Mouse (Mus musculus) midbrain, embryonic 11.5 days (tissue): ENCODE data around the gene Phykpl. TPM values are rescaled to one million over a fixed set of nuclear protein-coding genes. Genes with fewer than 3 reads are reported as not detected.

Source experiments
- ATAC-seq: fragments of 200-750 bp; cut with Nextera tagmentation; 2 replicates; pipeline ENCODE4 v1.8.0; 2017; ENCODE audit warnings: moderate TSS enrichment, moderate library complexity; ENCODE audit not compliant: low FRiP score
- DNase-seq: peaks from one replicate; pipeline ENCODE4 v3.0.0; 2015; ENCODE audit warnings: low spot score; ENCODE audit errors: missing footprints
- H3K27ac ChIP-seq: fragments of 300-500 bp; sonication (generic); 2 replicates; pipeline ENCODE4 v1.5.1; 2014; ENCODE audit warnings: low read depth, low read length
- H3K27me3 ChIP-seq: fragments of 300-500 bp; sonication (generic); 2 replicates; pipeline ENCODE4 v1.6.1; 2014; ENCODE audit warnings: mild to moderate bottlenecking, low read length, moderate library complexity, mixed read lengths; ENCODE audit not compliant: control insufficient read depth, insufficient read depth
- H3K36me3 ChIP-seq: fragments of 300-500 bp; sonication (generic); 2 replicates; pipeline ENCODE4 v1.6.1; 2014; ENCODE audit warnings: mild to moderate bottlenecking, low read length, moderate library complexity, mixed read lengths; ENCODE audit not compliant: control insufficient read depth, insufficient read depth
- H3K4me1 ChIP-seq: fragments of 300-500 bp; sonication (generic); 2 replicates; pipeline ENCODE4 v1.6.1; 2014; ENCODE audit warnings: low read length; ENCODE audit not compliant: control insufficient read depth, insufficient read depth
- H3K4me2 ChIP-seq: fragments of 300-500 bp; sonication (generic); 2 replicates; pipeline ENCODE4 v1.6.1; 2014; ENCODE audit warnings: mild to moderate bottlenecking, moderate library complexity
- H3K4me3 ChIP-seq: fragments of 300-500 bp; sonication (generic); 2 replicates; pipeline ENCODE4 v1.5.1; 2014; ENCODE audit warnings: low read depth, low read length
- H3K9ac ChIP-seq: fragments of 300-500 bp; sonication (generic); 2 replicates; pipeline ENCODE4 v1.6.1; 2014; ENCODE audit warnings: low read length
- H3K9me3 ChIP-seq: fragments of 300-500 bp; sonication (generic); 2 replicates; pipeline ENCODE4 v1.6.1; 2016; ENCODE audit warnings: low read length; ENCODE audit not compliant: control insufficient read depth
- WGBS: fragments of 180-500 bp; shearing (Covaris S2); extraction: QIAGEN DNeasy Blood & Tissue Kit; methylation state at CpG from one replicate; pipeline ENCODE4 v1.1.7; 2014; 5-methylcytosine and 5-hydroxymethylcytosine counted together
- polyA plus RNA-seq: library from polyadenylated mRNA; unstranded; fragments of >200 nt; fragmentation: Nextera tagmentation; extraction: Ambion mirVana; gene quantifications from 2 replicates; pipeline ENCODE4 v1.2.1, GENCODE M21; 2014

The Phykpl gene
- polyA plus RNA-seq, 1 experiment from 2014 or later: 9.6 TPM

DNA sequence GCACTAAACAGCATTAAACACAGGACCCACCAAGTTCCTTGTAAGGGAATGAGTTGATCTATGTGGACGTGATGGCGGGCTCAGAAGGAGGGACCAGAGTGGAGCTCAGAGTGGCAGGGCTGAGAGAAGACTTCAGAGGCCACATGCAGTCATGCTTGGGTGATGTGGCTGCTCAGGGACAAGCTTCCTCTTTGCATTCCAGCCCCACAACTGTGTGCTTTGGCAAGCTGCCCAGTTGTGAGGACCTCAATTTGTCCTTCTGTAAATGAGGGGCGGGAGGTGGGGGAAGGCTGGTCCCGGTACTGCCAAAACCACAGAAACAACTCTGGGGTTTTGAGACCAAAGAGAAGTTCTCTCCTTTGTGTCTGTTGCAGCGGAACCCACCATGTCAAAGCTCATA is 33.3 kb upstream of the Phykpl start:
- WGBS: 85% methylated on average over 5 of the region's 5 CpGs
- no peak overlapping the region for H3K4me3 ChIP-seq
- no peaks in the 10 kb centered on the region for H3K27me3 ChIP-seq
- ATAC-seq (no peak), DNase-seq (no peak)
- H3K9ac ChIP-seq: no peak overlapping the region
- H3K27ac ChIP-seq: no peak overlapping the region
- H3K4me1 ChIP-seq: no peaks in the 10 kb centered on the region
- no peaks in the 10 kb centered on the region for H3K9me3 ChIP-seq
- H3K36me3 ChIP-seq: no peaks in the 10 kb centered on the region
- no peak overlapping the region for H3K4me2 ChIP-seq

DNA sequence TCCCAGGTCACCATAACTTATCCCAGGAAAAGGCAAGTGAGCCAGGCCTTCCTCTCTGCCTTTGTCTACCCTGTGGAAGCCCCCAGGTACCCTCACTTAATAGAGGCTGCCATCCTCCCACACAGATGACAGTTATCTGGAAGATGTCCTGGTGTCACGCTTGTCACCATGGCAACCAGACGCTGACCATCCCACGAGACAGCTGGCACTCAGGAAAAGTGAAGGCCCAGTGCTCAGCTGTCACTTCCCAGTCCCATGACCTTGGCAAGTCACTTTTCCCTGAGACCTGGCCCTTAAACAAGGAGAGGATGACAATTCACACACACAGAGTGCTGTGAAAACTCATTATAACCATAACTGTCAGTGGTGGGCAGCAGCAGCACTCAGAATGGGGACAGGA is 32.5 kb upstream of the Phykpl start:
- no peaks in the 10 kb centered on the region for H3K9me3 ChIP-seq
- DNase-seq: no peak
- no peaks in the 10 kb centered on the region for H3K4me1 ChIP-seq
- H3K4me3 ChIP-seq: no peak overlapping the region
- no peaks in the 10 kb centered on the region for H3K36me3 ChIP-seq
- no peaks in the 10 kb centered on the region for H3K27me3 ChIP-seq
- 57% methylated on average over 3 of the region's 3 CpGs for WGBS
- no peak overlapping the region for H3K9ac ChIP-seq
- H3K4me2 ChIP-seq: no peak overlapping the region
- H3K27ac ChIP-seq: no peak overlapping the region
- no peak for ATAC-seq

DNA sequence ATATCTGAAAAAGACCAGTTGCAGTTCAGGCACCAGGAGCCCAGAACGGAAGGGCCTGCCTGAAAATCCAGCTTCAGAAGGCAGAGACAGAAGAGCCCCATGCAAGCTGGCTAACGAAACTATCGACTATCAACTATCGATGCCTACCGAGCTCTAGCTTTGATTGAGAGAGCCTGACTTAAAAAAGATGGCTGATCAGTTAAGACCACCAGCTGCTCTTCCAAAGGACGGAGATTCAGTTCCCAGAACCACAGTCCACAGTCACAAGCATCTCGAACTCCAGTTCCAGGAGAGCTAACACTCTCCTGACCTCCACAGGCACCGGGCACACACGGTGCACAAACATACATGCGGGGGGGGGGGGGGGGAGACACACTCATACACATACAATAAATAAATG is 30.0 kb upstream of the Phykpl start:
- H3K9ac ChIP-seq: no peak overlapping the region
- WGBS: 82% methylated on average over 9 of the region's 10 CpGs
- H3K4me1 ChIP-seq: no peaks in the 10 kb centered on the region
- H3K36me3 ChIP-seq: no peaks in the 10 kb centered on the region
- H3K27ac ChIP-seq: no peak overlapping the region
- no peak overlapping the region for H3K4me3 ChIP-seq
- ATAC-seq (no peak), DNase-seq (no peak)
- no peak overlapping the region; the same call in 1 of the 2 replicates for H3K4me2 ChIP-seq
- H3K9me3 ChIP-seq: no peaks in the 10 kb centered on the region
- H3K27me3 ChIP-seq: no peaks in the 10 kb centered on the region

DNA sequence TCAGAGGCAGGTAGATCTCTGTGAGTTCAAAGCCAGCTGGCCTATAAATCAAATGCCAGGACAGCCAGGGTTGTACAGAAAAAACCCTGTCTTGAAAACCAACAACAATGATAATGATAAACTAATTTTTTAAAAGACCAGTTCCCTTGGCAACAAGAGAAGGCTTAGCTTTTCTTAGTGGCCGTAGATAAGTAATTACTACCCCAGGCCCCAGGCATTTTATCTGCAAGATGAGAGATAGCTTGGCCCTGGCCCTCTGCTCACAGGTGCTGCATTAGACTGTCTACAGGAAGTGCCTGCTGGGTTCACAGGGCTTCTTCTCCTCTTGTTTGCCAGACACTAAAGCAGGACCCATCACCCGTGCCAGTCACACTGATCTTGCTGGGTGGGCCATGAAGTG is 29.5 kb upstream of the Phykpl start:
- Histone ChIP-seq H3K4me3 (no peak overlapping the region), H3K4me1 (no peaks in the 10 kb centered on the region), H3K9me3 (no peaks in the 10 kb centered on the region), H3K4me2 (no peak overlapping the region), H3K36me3 (no peaks in the 10 kb centered on the region), H3K9ac (no peak overlapping the region), H3K27ac (no peak overlapping the region), H3K27me3 (no peaks in the 10 kb centered on the region)
- ATAC-seq: no peak
- DNase-seq: no peak
- 77% methylated on average over 2 of the region's 2 CpGs for WGBS

DNA sequence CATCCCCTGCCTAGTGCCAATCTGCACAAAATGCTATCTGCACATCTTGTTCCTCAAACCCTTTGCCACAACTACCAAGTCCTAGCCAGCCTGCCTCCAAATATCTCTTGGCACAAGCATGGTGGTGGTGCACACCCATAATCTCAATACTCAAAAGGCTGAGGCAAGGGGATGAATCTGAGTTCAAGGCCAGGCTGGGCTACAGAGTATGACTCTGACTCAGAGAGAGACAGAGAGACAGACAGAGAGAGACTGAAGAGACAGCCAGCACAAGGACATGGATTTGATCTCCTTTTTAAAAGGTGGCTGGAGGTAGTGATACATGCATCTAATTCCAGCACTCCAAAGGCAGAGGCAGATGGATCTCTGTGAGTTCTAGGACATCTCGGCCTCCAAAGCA is 21.3 kb upstream of the Phykpl start:
- H3K36me3 ChIP-seq: no peaks in the 10 kb centered on the region
- H3K27ac ChIP-seq: no peak overlapping the region
- no peak for ATAC-seq
- no peak overlapping the region for H3K4me2 ChIP-seq
- H3K4me3 ChIP-seq: no peak overlapping the region
- H3K9me3 ChIP-seq: no peaks in the 10 kb centered on the region
- 89% methylated on average over 1 of the region's 1 CpGs for WGBS
- no peaks in the 10 kb centered on the region for H3K4me1 ChIP-seq
- no peak for DNase-seq
- H3K9ac ChIP-seq: no peak overlapping the region
- no peaks in the 10 kb centered on the region for H3K27me3 ChIP-seq

DNA sequence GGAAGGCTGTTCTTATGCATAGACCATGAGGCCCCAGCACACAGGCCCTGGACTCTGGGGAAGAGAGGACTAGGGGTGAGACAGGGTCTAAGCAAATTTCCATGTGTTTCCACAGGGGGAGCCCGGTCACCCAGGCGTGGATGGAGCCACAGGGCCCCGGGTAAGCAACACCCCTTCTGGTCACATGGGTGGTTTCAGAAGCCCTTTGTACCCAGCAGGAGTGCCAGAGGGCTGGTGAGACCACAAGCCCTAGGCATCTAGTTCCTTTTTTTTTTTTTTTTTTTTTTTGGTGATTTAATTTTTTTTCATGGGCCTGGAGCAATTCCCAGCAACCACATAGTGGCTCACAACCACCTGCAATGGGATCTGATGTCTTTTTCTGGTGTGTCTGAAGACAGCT is 19.5 kb upstream of the Phykpl start:
- Histone ChIP-seq H3K4me3 (no peak overlapping the region), H3K4me2 (no peak overlapping the region), H3K9ac (no peak overlapping the region), H3K4me1 (no peaks in the 10 kb centered on the region), H3K9me3 (no peaks in the 10 kb centered on the region), H3K27me3 (no peaks in the 10 kb centered on the region), H3K27ac (no peak overlapping the region), H3K36me3 (no peaks in the 10 kb centered on the region)
- DNase-seq: no peak
- WGBS: 31% methylated on average over 3 of the region's 3 CpGs
- no peak for ATAC-seq

DNA sequence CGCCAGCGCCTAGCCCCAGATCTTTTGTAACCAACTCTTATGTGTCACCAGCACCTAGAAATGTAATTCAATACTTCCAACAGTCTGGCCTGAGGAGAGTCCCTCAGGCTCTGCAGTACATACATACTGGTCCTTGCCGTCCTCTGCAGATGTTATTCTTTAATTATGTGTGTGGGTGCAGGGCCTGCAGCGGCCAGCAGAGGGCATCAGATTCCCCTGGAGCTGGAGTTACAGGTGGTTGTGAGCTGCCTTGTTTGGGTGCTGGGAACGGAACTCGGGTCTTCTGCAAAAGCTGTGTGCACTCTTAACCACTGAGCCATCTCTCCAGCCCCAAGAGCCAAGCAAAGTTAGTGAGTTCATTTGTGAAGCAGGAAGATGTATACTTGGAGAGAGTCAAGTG is 18.6 kb upstream of the Phykpl start:
- H3K4me2 ChIP-seq: no peak overlapping the region
- no peak overlapping the region for H3K27ac ChIP-seq
- no peak overlapping the region for H3K9ac ChIP-seq
- H3K9me3 ChIP-seq: no peaks in the 10 kb centered on the region
- no peak for DNase-seq
- H3K4me1 ChIP-seq: no peaks in the 10 kb centered on the region
- WGBS: 91% methylated on average over 6 of the region's 6 CpGs
- no peaks in the 10 kb centered on the region for H3K27me3 ChIP-seq
- H3K36me3 ChIP-seq: no peaks in the 10 kb centered on the region
- ATAC-seq: no peak
- no peak overlapping the region for H3K4me3 ChIP-seq

DNA sequence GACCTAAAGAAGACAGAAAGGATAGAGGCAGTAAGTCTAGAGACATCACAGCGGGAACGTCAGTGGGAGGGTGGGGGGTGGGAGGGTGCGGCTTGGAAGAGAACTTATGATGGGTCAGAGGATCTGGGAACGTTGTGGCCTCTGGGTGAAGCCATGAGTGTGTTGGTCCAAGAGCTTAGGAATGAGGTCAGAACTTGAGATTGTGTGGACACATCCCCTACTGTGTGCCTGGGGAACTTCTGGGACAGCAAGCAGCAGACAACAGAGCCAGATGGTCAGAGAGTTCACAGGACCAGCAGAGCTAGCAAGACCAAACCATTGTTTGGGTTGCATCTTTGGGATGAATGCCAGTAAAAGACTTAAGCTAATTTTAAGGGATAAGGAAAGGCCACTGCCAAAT is 15.8 kb upstream of the Phykpl start:
- H3K9ac ChIP-seq: no peak overlapping the region
- H3K27ac ChIP-seq: no peak overlapping the region
- WGBS: 91% methylated on average over 4 of the region's 4 CpGs
- no peaks in the 10 kb centered on the region for H3K9me3 ChIP-seq
- no peaks in the 10 kb centered on the region for H3K36me3 ChIP-seq
- no peaks in the 10 kb centered on the region for H3K27me3 ChIP-seq
- no peak overlapping the region for H3K4me3 ChIP-seq
- no peak overlapping the region for H3K4me2 ChIP-seq
- no peaks in the 10 kb centered on the region for H3K4me1 ChIP-seq
- DNase-seq (no peak), ATAC-seq (no peak)

DNA sequence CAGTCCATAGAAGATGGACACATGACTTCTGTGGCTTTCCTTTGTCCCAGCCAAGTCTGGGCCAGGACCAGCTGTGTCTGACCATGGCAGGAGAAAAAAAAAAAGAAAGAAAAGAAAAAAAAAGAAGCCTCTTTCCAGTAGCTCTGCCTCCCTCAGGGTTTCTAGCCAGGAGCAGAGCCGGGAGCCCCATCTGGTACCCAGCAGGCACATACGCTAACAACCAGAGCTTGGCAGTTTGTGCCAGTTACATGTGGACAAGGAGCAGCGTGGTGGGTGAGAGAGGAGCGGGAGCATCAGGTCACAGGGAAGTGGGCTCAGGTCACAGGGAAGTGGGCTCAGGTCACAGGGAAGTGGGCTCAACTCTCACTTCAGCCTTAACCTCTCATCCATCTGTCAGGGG is 8.1 kb upstream of the Phykpl start:
- no peaks in the 10 kb centered on the region for H3K27me3 ChIP-seq
- no peaks in the 10 kb centered on the region for H3K36me3 ChIP-seq
- no peaks in the 10 kb centered on the region for H3K9me3 ChIP-seq
- no peak for DNase-seq
- WGBS: 86% methylated on average over 4 of the region's 4 CpGs
- no peak overlapping the region for H3K27ac ChIP-seq
- H3K4me2 ChIP-seq: no peak overlapping the region
- no peak for ATAC-seq
- H3K9ac ChIP-seq: no peak overlapping the region
- no peaks in the 10 kb centered on the region for H3K4me1 ChIP-seq
- H3K4me3 ChIP-seq: no peak overlapping the region

DNA sequence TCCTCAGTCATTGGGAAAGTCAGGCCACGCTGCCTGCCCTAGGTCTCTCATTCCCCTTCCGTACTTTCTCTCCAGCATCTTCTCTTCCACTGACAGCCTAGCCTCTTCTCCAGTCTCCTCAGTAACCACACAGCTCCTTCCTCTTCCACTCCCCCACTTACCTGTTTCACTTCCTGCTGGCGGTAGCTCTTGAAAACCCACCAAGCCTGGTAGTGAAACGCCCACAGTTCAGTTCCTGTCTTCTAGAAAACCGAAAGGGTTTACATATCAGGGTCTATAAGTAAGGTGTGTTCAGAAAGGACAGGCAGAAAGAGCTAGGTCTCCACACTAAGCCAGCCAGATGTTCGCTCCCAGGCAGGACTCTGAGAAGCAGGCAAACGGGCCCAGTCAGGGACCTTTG is 7.0 kb upstream of the Phykpl start:
- Histone ChIP-seq H3K36me3 (no peaks in the 10 kb centered on the region), H3K27ac (no peak overlapping the region), H3K4me3 (no peak overlapping the region), H3K9ac (no peak overlapping the region), H3K9me3 (no peaks in the 10 kb centered on the region), H3K27me3 (no peaks in the 10 kb centered on the region), H3K4me1 (no peaks in the 10 kb centered on the region), H3K4me2 (no peak overlapping the region)
- ATAC-seq: no peak
- DNase-seq: no peak
- 87% methylated on average over 7 of the region's 7 CpGs for WGBS
